Mouse (Mus musculus): ENCODE measurements at regions not wholly inside any gene's neighbourhood (a gene's known extent, or its start where the extent isn't known, plus 50 kb on each side); places are given as distances from the start of the nearest gene placed in this dataset.

DNA sequence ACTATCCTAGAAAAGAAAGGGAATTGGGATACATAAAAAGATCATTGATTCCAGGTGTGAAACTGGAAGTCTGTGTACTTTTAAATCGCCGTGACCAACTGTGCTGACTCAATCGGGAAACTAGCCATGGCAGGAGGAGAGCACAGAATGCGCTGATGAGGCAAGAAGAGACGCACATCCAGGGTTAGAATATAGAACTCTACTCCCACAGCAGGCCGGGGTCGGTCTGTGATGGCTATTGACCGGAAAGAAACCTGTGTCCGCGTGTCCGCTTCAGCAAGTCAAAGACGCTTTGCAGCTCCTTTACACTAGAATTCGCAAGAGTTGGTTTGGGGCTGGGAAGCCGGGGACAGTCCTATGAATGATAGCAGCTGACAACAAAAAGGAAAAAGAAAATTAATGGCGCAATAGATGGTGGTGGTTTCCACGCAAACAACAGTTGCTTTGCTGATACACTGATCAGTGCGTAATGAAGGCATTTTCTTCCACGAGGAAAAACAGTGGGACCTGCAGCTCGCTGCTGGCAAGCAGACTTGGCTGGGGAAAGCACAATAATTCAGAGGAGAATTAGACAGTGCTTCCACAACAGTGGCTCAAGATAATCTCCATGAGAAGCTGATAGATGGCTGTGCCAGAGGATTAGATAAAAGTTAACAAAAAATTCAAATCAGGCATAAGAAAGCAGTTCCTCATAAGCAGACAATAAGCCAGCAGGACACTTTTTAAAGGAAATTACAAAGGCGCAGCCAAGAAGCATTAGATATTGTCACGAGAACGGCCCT, 1029.8 kb downstream of the Defb40 start:
- TF ChIP-seq POLR2A (IDR thresholded peaks at IDR 0.05; ENCODE audit: insufficient read depth, low read length) (no peak), EP300 (IDR thresholded peaks at IDR 0.05; ENCODE audit: insufficient read depth, low read depth, low read length) (no peak)
